Mouse (Mus musculus) brain, embryonic 14.5 days (tissue): Measurements from ENCODE around the gene Pepd.

Experiments
- CTCF ChIP-seq: fragments of 200-500 bp; IDR thresholded peaks from 2 replicates; pipeline ENCODE4 v1.5.1; 2012; ENCODE audit warnings: inconsistent platforms, mild to moderate bottlenecking, moderate library complexity, borderline replicate concordance; ENCODE audit not compliant: insufficient read depth, insufficient read length; ENCODE audit errors: extremely low read depth
- POLR2A ChIP-seq: fragments of 200-500 bp; IDR thresholded peaks from 2 replicates; pipeline ENCODE4 v1.6.1; 2012; ENCODE audit warnings: mild to moderate bottlenecking, inconsistent platforms, borderline replicate concordance; ENCODE audit not compliant: poor library complexity, insufficient read depth, insufficient read length, severe bottlenecking; ENCODE audit errors: extremely low read depth

- TF ChIP-seq POLR2A: no peak
- TF ChIP-seq CTCF: no peak
Measured at GRCm38 (mm10) chr7:35040176-35040972, 128.2 kb downstream of the Pepd start.
